Mouse (Mus musculus) bone marrow, adult 2 months (tissue): ENCODE measurements around the gene Tmsb15b1. TPM values are rescaled to one million over a fixed set of nuclear protein-coding genes. Genes with fewer than 3 reads are reported as not detected.

Source experiments
- H3K27ac ChIP-seq: fragments of 200-500 bp; 2 replicates; pipeline ENCODE4 v1.5.1; 2012; ENCODE audit warnings: low read depth, mild to moderate bottlenecking, control low read depth, inconsistent platforms, low read length; ENCODE audit not compliant: control insufficient read depth, poor library complexity, insufficient read depth
- H3K4me1 ChIP-seq: fragments of 200-500 bp; 2 replicates; pipeline ENCODE4 v1.6.1; 2011; ENCODE audit warnings: low read length; ENCODE audit not compliant: control insufficient read depth, insufficient read depth
- H3K4me3 ChIP-seq: fragments of 200-500 bp; replicated peaks from 2 replicates; pipeline ENCODE3; 2011; ENCODE audit warnings: mild to moderate bottlenecking, low read depth, low read length, control low read depth; ENCODE audit not compliant: control insufficient read depth
- CTCF ChIP-seq: fragments of 200-500 bp; IDR thresholded peaks from 2 replicates; pipeline ENCODE4 v1.5.1; 2011; ENCODE audit warnings: low read length, control low read depth; ENCODE audit not compliant: control insufficient read depth, insufficient read depth
- POLR2A ChIP-seq: fragments of 200-500 bp; IDR thresholded peaks from 2 replicates; pipeline ENCODE4 v1.6.1; 2011; ENCODE audit warnings: low read depth, mild to moderate bottlenecking, control low read depth, low read length, borderline replicate concordance; ENCODE audit not compliant: control insufficient read depth
- polyA plus RNA-seq: library from polyadenylated mRNA; stranded (reverse); fragments of >200 nt; gene quantifications from 2 replicates; pipeline ENCODE4 v1.2.4, GENCODE M21; 2011; ENCODE audit warnings: low replicate concordance; ENCODE audit not compliant: missing spikeins, insufficient read depth, insufficient read length

Gene Tmsb15b1
- polyA plus RNA-seq, 1 experiment: 9.3 TPM

GRCm38 (mm10) chrX:136925863-136926262 lies 50.8 kb downstream of the Tmsb15b1 start:
- no peak overlapping the region for H3K27ac ChIP-seq
- TF ChIP-seq CTCF (no peak), POLR2A (no peak)
- no peaks in the 10 kb centered on the region for H3K4me1 ChIP-seq
- no peak overlapping the region for H3K4me3 ChIP-seq

Other genes with a start within 250 kb of the Tmsb15b1 start
- 84.4 and 155 TPM in 2 replicates for gene Morf4l2, start 233.2 kb downstream of the Tmsb15b1 start, polyA plus RNA-seq
- not detected in 2 replicates for gene Glra4, start 196.7 kb downstream of the Tmsb15b1 start, polyA plus RNA-seq
- 1.1 and 4.0 TPM in 2 replicates for gene Plp1, start 154.2 kb downstream of the Tmsb15b1 start, polyA plus RNA-seq
- not detected in 2 replicates for gene Rab9b, start 108.1 kb downstream of the Tmsb15b1 start, polyA plus RNA-seq
- gene H2bfm, start 49.5 kb downstream of the Tmsb15b1 start, polyA plus RNA-seq: not detected in 2 replicates
- 5.4 TPM in 1 of 2 replicates, not detected in the other for gene Tmsb15b2, start 1.4 kb downstream of the Tmsb15b1 start, polyA plus RNA-seq
- not detected in 2 replicates for gene Tmsb15l, start within 50 bp of the Tmsb15b1 start, polyA plus RNA-seq
- 1.3 TPM in 1 of 2 replicates, not detected in the other for gene Zcchc18, start 16.3 kb upstream of the Tmsb15b1 start, polyA plus RNA-seq
- 3.7 and 8.0 TPM in 2 replicates for gene Slc25a53, start 61.4 kb upstream of the Tmsb15b1 start, polyA plus RNA-seq
- 0.43 and 1.6 TPM in 2 replicates for gene Fam199x, start 72.7 kb upstream of the Tmsb15b1 start, polyA plus RNA-seq
- gene Esx1, start 145.2 kb upstream of the Tmsb15b1 start, polyA plus RNA-seq: not detected in 2 replicates